Mouse (Mus musculus) embryonic facial prominence, embryonic 12.5 days (tissue): ENCODE measurements around the gene Gm5414. TPM values are rescaled to one million over a fixed set of nuclear protein-coding genes. Genes with fewer than 3 reads are reported as not detected.

Source experiments
- microRNA-seq: library from miRNA; unstranded; fragments of <30 nt; microRNA quantifications from one replicate; pipeline ENCODE4, GENCODE M21; 2017
- polyA plus RNA-seq: library from polyadenylated mRNA; unstranded; fragments of >200 nt; fragmentation: Nextera tagmentation; extraction: Ambion mirVana; gene quantifications from 2 replicates; pipeline ENCODE4 v1.2.1, GENCODE M21; 2016

Gm5414 gene
- polyA plus RNA-seq, 1 experiment from 2014 or later = not detected

Small RNAs within 50 kb of the gene (microRNA-seq; reads per million reads assigned to microRNA genes)
- gene Gm44383 (not detected), gene Gm44479 (not detected)

Other genes starting within 250 kb of the Gm5414 start
- gene Krt7, start 217.1 kb downstream of the Gm5414 start, polyA plus RNA-seq = 14.2 and 15.7 TPM in 2 replicates
- gene Krt87, start 189.4 kb downstream of the Gm5414 start, polyA plus RNA-seq = 0.53 and 0.54 TPM in 2 replicates
- gene Krt88, start 180.4 kb downstream of the Gm5414 start, polyA plus RNA-seq = not detected in 2 replicates
- not detected in 2 replicates for gene Krt81, start 164.4 kb downstream of the Gm5414 start, polyA plus RNA-seq
- gene Krt86, start 154.7 kb downstream of the Gm5414 start, polyA plus RNA-seq = not detected in 2 replicates
- gene Krt83, start 136.7 kb downstream of the Gm5414 start, polyA plus RNA-seq = not detected in 2 replicates
- not detected in 2 replicates for gene Gm49425, start 110.9 kb downstream of the Gm5414 start, polyA plus RNA-seq
- 0.06 TPM in 1 of 2 replicates, not detected in the other for gene Krt84, start 95.4 kb downstream of the Gm5414 start, polyA plus RNA-seq
- not detected in 2 replicates for gene Krt82, start 77.5 kb downstream of the Gm5414 start, polyA plus RNA-seq
- 0.34 and 0.59 TPM in 2 replicates for gene Krt90, start 65.2 kb downstream of the Gm5414 start, polyA plus RNA-seq
- gene Krt75, start 54.3 kb downstream of the Gm5414 start, polyA plus RNA-seq = 0.36 and 0.64 TPM in 2 replicates
- gene Gm5478, start 19.2 kb upstream of the Gm5414 start, polyA plus RNA-seq = not detected in 2 replicates
- not detected in 2 replicates for gene Krt6b, start 52.1 kb upstream of the Gm5414 start, polyA plus RNA-seq
- 1.4 and 1.6 TPM in 2 replicates for gene Krt6a, start 66.1 kb upstream of the Gm5414 start, polyA plus RNA-seq
- 73.2 and 80.6 TPM in 2 replicates for gene Krt5, start 84.7 kb upstream of the Gm5414 start, polyA plus RNA-seq
- gene Krt71, start 114.9 kb upstream of the Gm5414 start, polyA plus RNA-seq = not detected in 2 replicates
- not detected in 2 replicates for gene Krt72, start 158.3 kb upstream of the Gm5414 start, polyA plus RNA-seq
- 0.08 TPM in 1 of 2 replicates, not detected in the other for gene Krt73, start 174.2 kb upstream of the Gm5414 start, polyA plus RNA-seq
- not detected in 2 replicates for gene Krt2, start 190.0 kb upstream of the Gm5414 start, polyA plus RNA-seq
- 2.4 and 3.4 TPM in 2 replicates for gene Krt1, start 222.6 kb upstream of the Gm5414 start, polyA plus RNA-seq
- gene Krt77, start 241.5 kb upstream of the Gm5414 start, polyA plus RNA-seq = 0.08 TPM in 1 of 2 replicates, not detected in the other